Mouse (Mus musculus): ENCODE measurements around the gene Pde1b. TPM values are rescaled to one million over a fixed set of nuclear protein-coding genes. Genes with fewer than 3 reads are reported as not detected.

The Pde1b gene
- total and polyA plus RNA-seq, 2 experiments from 2014 or later = 0.88 to 1.3 TPM

DNA sequence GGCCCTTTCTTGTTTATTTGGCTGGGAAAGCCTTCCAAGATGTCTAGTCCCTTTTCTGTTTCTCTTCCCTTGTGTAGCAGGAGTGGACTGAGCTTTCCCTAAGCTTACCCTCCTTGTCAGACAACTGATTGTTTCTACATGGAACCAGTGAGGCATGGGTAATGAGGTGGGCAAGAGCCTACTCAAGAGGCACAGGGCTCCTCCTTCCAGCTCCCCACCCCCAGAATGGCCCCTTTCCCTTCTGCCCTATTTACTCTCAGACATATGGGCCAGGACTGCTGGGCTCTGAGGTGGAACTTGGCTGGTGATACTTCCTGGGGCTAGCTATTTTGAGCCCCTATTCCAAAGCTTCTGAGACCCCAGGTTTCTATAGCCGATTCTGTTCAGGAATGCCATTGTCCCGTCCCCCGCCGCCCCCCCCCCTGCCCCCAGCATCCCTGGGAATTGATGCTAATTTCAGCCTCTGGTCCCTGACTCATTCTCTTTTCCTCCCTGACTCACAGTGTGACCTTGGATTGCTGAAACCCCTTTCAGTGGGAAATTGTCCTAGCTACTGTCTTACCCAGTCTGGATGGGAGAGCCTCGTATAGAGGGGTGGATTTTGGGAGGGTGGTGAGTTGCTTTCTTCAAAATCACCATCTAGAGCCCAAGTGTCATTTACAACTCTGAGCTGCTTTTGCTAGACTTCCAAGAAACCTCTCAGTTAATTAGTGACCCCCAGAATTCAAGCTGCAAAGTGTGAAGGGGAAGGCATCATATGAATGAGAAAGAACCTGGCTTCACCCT, 16.0 kb downstream of the Pde1b start:
- Histone ChIP-seq H3K9ac (replicated peaks; ENCODE audit: low read depth, low read length) (no peak overlapping the region), H3K9me3 (replicated peaks; ENCODE audit: control insufficient read depth, low read length) (no peaks in the 10 kb centered on the region), H3K36me3 (replicated peaks; ENCODE audit: control insufficient read depth, insufficient read depth, low read length) (no peaks in the 10 kb centered on the region), H3K4me1 (ENCODE audit: control insufficient read depth, insufficient read depth) (peaks cover 7% of the 10 kb centered on the region; the same call in 1 of the 2 replicates), H3K4me2 (ENCODE audit: low read depth, low read length) (no peak overlapping the region), H3K4me3 (ENCODE audit: low read depth, low read length) (no peak overlapping the region), H3K27ac (ENCODE audit: low read depth) (no peak overlapping the region), H3K27me3 (ENCODE audit: control insufficient read depth, insufficient read depth, low read length) (no peaks in the 10 kb centered on the region)
- no peak for TF ChIP-seq CTCF (IDR thresholded peaks at IDR 0.05; ENCODE audit: low read depth)
- no peak for TF ChIP-seq EP300 (IDR thresholded peaks at IDR 0.05; ENCODE audit: low read depth)
- ATAC-seq (ENCODE audit: insufficient read depth, low read depth) (no peak), DNase-seq (ENCODE audit: low spot score) (no peak)
- 8% methylated on average over 5 of the region's 5 CpGs for WGBS

- no peaks in the 10 kb centered on the region for H3K9me3 ChIP-seq (replicated peaks; ENCODE audit: control insufficient read depth, low read length)
- TF ChIP-seq CTCF (IDR thresholded peaks at IDR 0.05; ENCODE audit: low read depth) (no peak), EP300 (IDR thresholded peaks at IDR 0.05; ENCODE audit: low read depth) (no peak)
- H3K4me1 ChIP-seq (ENCODE audit: control insufficient read depth, insufficient read depth) = peaks cover 6% of the 10 kb centered on the region; the same call in 1 of the 2 replicates
- no peaks in the 10 kb centered on the region for H3K27me3 ChIP-seq (ENCODE audit: control insufficient read depth, insufficient read depth, low read length)
- WGBS = 33% methylated on average over 4 of the region's 4 CpGs
- no peak overlapping the region for H3K4me3 ChIP-seq (ENCODE audit: low read depth, low read length)
- ATAC-seq (ENCODE audit: insufficient read depth, low read depth) (no peak), DNase-seq (ENCODE audit: low spot score) (no peak)
- H3K36me3 ChIP-seq (replicated peaks; ENCODE audit: control insufficient read depth, insufficient read depth, low read length) = no peaks in the 10 kb centered on the region
- H3K4me2 ChIP-seq (ENCODE audit: low read depth, low read length) = no peak overlapping the region
- no peak overlapping the region for H3K9ac ChIP-seq (replicated peaks; ENCODE audit: low read depth, low read length)
- H3K27ac ChIP-seq (ENCODE audit: low read depth) = no peak overlapping the region
Observed at GRCm38 (mm10) chr15:103519386-103520378, 16.8 kb downstream of the Pde1b start.

DNA sequence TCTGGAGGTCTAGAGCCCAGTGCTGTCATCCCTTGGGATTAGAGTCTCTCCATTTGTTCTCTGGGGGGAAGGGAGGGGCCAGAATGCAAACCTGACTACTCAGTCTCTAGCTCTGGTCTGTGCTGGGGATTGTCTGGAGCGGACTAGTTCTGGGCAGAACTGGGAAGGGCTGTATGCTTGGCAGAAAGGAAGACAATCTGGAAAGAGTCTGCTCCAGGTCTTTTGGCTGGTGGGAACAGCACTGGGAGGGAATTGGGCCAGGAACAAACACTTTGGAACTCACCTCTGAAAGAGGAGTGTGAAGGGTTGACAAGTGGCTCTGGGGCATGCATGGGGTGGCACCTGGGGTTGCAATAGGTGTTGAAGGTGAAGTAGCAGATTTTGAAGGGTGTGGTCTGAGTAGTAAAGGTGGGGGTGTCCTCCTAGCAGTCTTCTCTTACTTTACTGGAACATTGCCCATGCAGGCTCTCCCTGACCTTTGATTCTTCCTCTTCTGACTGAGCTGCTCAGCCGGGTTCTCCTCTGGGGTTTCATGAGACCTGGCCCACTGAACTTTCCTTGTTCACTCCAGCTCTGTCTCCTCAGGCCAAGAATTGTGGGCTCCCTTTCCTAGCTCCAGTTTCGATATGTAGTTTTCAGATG, 19.7 kb downstream of the Pde1b start:
- Histone ChIP-seq H3K27me3 (ENCODE audit: control insufficient read depth, insufficient read depth, low read length) (no peaks in the 10 kb centered on the region), H3K9ac (replicated peaks; ENCODE audit: low read depth, low read length) (no peak overlapping the region), H3K36me3 (replicated peaks; ENCODE audit: control insufficient read depth, insufficient read depth, low read length) (no peaks in the 10 kb centered on the region), H3K4me2 (ENCODE audit: low read depth, low read length) (no peak overlapping the region), H3K4me3 (ENCODE audit: low read depth, low read length) (no peak overlapping the region), H3K9me3 (replicated peaks; ENCODE audit: control insufficient read depth, low read length) (no peaks in the 10 kb centered on the region), H3K27ac (ENCODE audit: low read depth) (no peak overlapping the region), H3K4me1 (ENCODE audit: control insufficient read depth, insufficient read depth) (no peaks in the 10 kb centered on the region; the same call in 1 of the 2 replicates)
- WGBS = 64% methylated on average over 3 of the region's 3 CpGs
- DNase-seq (ENCODE audit: low spot score) (no peak), ATAC-seq (ENCODE audit: insufficient read depth, low read depth) (no peak)
- no peak for TF ChIP-seq EP300 (IDR thresholded peaks at IDR 0.05; ENCODE audit: low read depth)
- TF ChIP-seq CTCF (IDR thresholded peaks at IDR 0.05; ENCODE audit: low read depth) = no peak

DNA sequence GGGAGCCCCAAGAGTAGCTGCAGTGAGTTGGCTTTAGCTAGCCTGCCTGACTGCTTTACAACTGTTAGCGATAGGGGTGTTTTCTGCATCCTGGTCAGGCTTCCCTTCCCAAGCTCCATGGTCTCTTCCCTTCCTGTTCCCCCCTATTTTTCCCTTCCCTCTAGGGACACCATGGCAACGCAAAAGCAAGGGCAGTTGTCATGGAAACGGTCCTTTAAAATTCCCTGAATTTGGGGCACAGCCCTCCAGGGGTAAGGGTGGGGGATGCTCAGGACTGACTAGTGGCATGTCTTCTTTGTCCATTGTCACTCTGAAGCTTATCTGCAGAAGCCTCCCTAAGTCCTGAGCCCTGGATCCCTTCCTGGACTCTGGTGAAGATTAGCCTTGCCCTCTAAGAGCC, 20.3 kb downstream of the Pde1b start:
- TF ChIP-seq CTCF (IDR thresholded peaks at IDR 0.05; ENCODE audit: low read depth) = no peak
- TF ChIP-seq EP300 (IDR thresholded peaks at IDR 0.05; ENCODE audit: low read depth) = no peak
- no peak for DNase-seq (ENCODE audit: low spot score)
- Histone ChIP-seq H3K27me3 (ENCODE audit: control insufficient read depth, insufficient read depth, low read length) (no peaks in the 10 kb centered on the region), H3K36me3 (replicated peaks; ENCODE audit: control insufficient read depth, insufficient read depth, low read length) (no peaks in the 10 kb centered on the region), H3K4me1 (ENCODE audit: control insufficient read depth, insufficient read depth) (no peaks in the 10 kb centered on the region; the same call in 1 of the 2 replicates), H3K9ac (replicated peaks; ENCODE audit: low read depth, low read length) (no peak overlapping the region), H3K27ac (ENCODE audit: low read depth) (no peak overlapping the region), H3K4me3 (ENCODE audit: low read depth, low read length) (no peak overlapping the region), H3K4me2 (ENCODE audit: low read depth, low read length) (no peak overlapping the region), H3K9me3 (replicated peaks; ENCODE audit: control insufficient read depth, low read length) (no peaks in the 10 kb centered on the region)
- 59% methylated on average over 3 of the region's 3 CpGs for WGBS
- ATAC-seq (ENCODE audit: insufficient read depth, low read depth) = no peak

GRCm38 (mm10) chr15:103530372-103530771, 27.5 kb downstream of the Pde1b start:
- peak; percentile 50; the same call in 1 of the 2 replicates for ATAC-seq (ENCODE audit: insufficient read depth, low read depth)

More at GRCm38 (mm10) chr15:103530372-103530771, 27.5 kb downstream of the Pde1b start:
- H3K9ac ChIP-seq (replicated peaks; ENCODE audit: low read depth, low read length) = no peak overlapping the region
- no peak overlapping the region for H3K4me2 ChIP-seq (ENCODE audit: low read depth, low read length)
- WGBS = 6% methylated on average over 5 of the region's 5 CpGs
- H3K36me3 ChIP-seq (replicated peaks; ENCODE audit: control insufficient read depth, insufficient read depth, low read length) = no peaks in the 10 kb centered on the region
- no peak overlapping the region for H3K4me3 ChIP-seq (ENCODE audit: low read depth, low read length)
- H3K9me3 ChIP-seq (replicated peaks; ENCODE audit: control insufficient read depth, low read length) = no peaks in the 10 kb centered on the region
- no peaks in the 10 kb centered on the region for H3K4me1 ChIP-seq (ENCODE audit: control insufficient read depth, insufficient read depth)
- H3K27me3 ChIP-seq (ENCODE audit: control insufficient read depth, insufficient read depth, low read length) = no peaks in the 10 kb centered on the region
- TF ChIP-seq EP300 (IDR thresholded peaks at IDR 0.05; ENCODE audit: low read depth) (no peak), CTCF (IDR thresholded peaks at IDR 0.05; ENCODE audit: low read depth) (peak; percentile 92)
- H3K27ac ChIP-seq (ENCODE audit: low read depth) = no peak overlapping the region
- peak; percentile 60 for DNase-seq (ENCODE audit: low spot score)
